Mouse (Mus musculus) stomach, embryonic 15.5 days (tissue): Measurements from ENCODE around the gene Wfdc3. TPM values are rescaled to one million over a fixed set of nuclear protein-coding genes. Genes with fewer than 3 reads are reported as not detected.

Experiments
- ATAC-seq: fragments of 200-750 bp; cut with Nextera tagmentation; 2 replicates; pipeline ENCODE4 v1.8.0; 2017; ENCODE audit warnings: low read depth, moderate number of reproducible peaks, moderate TSS enrichment; ENCODE audit not compliant: insufficient read depth, low FRiP score
- H3K27ac ChIP-seq: fragments of 300-500 bp; sonication (generic); 2 replicates; pipeline ENCODE4 v1.5.1; 2015; ENCODE audit warnings: mild to moderate bottlenecking, inconsistent platforms
- H3K27me3 ChIP-seq: fragments of 300-500 bp; sonication (generic); replicated peaks from 2 replicates; pipeline ENCODE4 v1.6.1; 2015; ENCODE audit warnings: inconsistent platforms
- H3K36me3 ChIP-seq: fragments of 300-500 bp; sonication (generic); 2 replicates; pipeline ENCODE4 v1.6.1; 2015; ENCODE audit warnings: inconsistent platforms
- H3K4me1 ChIP-seq: fragments of 300-500 bp; sonication (generic); 2 replicates; pipeline ENCODE4 v1.6.1; 2015; ENCODE audit warnings: inconsistent platforms
- H3K4me2 ChIP-seq: fragments of 300-500 bp; sonication (generic); 2 replicates; pipeline ENCODE4 v1.6.1; 2015; ENCODE audit warnings: mild to moderate bottlenecking, inconsistent platforms
- H3K4me3 ChIP-seq: fragments of 300-500 bp; sonication (generic); replicated peaks from 2 replicates; pipeline ENCODE4 v1.5.1; 2015; ENCODE audit warnings: inconsistent platforms
- H3K9ac ChIP-seq: fragments of 300-500 bp; sonication (generic); 2 replicates; pipeline ENCODE4 v1.6.1; 2015; ENCODE audit warnings: inconsistent platforms
- H3K9me3 ChIP-seq: fragments of 300-500 bp; sonication (generic); 2 replicates; pipeline ENCODE4 v1.6.1; 2016; ENCODE audit warnings: inconsistent platforms
- WGBS: fragments of 180-500 bp; shearing (Covaris S2); methylation state at CpG from one replicate; pipeline ENCODE4 v1.1.7; 2015; 5-methylcytosine and 5-hydroxymethylcytosine counted together
- polyA plus RNA-seq: library from polyadenylated mRNA; unstranded; fragments of >200 nt; fragmentation: Nextera tagmentation; extraction: Ambion mirVana; gene quantifications from 2 replicates; pipeline ENCODE4 v1.2.1, GENCODE M21; 2015

Gene Wfdc3
- polyA plus RNA-seq, 1 experiment from 2014 or later = 2.2 TPM

DNA sequence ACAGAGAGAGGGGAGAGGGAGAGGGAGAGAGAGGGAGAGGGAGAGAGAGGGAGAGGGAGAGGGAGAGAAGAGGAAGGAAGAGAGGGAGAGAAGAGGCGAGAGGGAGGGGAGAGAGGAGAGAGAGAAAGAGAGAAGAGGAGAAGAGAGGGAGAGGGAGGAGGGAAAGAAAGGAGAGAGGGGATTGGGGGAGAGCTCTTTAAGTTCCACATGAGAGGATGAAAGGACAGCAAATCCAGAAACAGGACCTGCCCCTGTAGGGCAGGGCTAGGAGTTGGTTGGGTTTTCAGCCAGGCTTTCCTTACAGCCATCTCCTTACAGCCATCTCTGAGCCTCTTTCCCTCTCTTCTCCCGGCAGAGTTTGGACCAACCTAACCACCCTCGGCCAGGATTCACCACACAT, 60.9 kb downstream of the Wfdc3 start, which contains the start of gene Wfdc13:
Wfdc13 (plus strand) TSS at position 301 of the 400 bp plus-strand sequence.
- no peaks in the 10 kb centered on the region for H3K27me3 ChIP-seq
- H3K36me3 ChIP-seq = no peaks in the 10 kb centered on the region
- no peaks in the 10 kb centered on the region for H3K4me1 ChIP-seq
- H3K9ac ChIP-seq = no peak within 1 kb of the TSS
- WGBS = 56% methylated on average over 3 of the region's 3 CpGs
- H3K4me2 ChIP-seq = no peak within 1 kb of the TSS
- no peaks in the 10 kb centered on the region for H3K9me3 ChIP-seq
- no peak within 1 kb of the TSS for H3K4me3 ChIP-seq
- no peak within 1 kb of the TSS for H3K27ac ChIP-seq
- no peak for ATAC-seq

Other genes with a start within 250 kb of the Wfdc3 start
- 67.0 and 67.5 TPM in 2 replicates for gene Pigt, start 248.4 kb downstream of the Wfdc3 start, polyA plus RNA-seq
- gene Wfdc2, start 183.5 kb downstream of the Wfdc3 start, polyA plus RNA-seq = 162 and 175 TPM in 2 replicates
- not detected in 2 replicates for gene Spint3, start 172.5 kb downstream of the Wfdc3 start, polyA plus RNA-seq
- 1.0 and 1.5 TPM in 2 replicates for gene Wfdc6a, start 160.5 kb downstream of the Wfdc3 start, polyA plus RNA-seq
- not detected in 2 replicates for gene Eppin, start 152.3 kb downstream of the Wfdc3 start, polyA plus RNA-seq
- not detected in 2 replicates for gene Wfdc6b, start 132.4 kb downstream of the Wfdc3 start, polyA plus RNA-seq
- gene Wfdc8, start 132.3 kb downstream of the Wfdc3 start, polyA plus RNA-seq = not detected in 2 replicates
- gene Wfdc16, start 107.1 kb downstream of the Wfdc3 start, polyA plus RNA-seq = not detected in 2 replicates
- gene Wfdc10, start 89.9 kb downstream of the Wfdc3 start, polyA plus RNA-seq = 0.44 and 0.99 TPM in 2 replicates
- not detected in 2 replicates for gene Wfdc9, start 89.3 kb downstream of the Wfdc3 start, polyA plus RNA-seq
- not detected in 2 replicates for gene Wfdc11, start 71.8 kb downstream of the Wfdc3 start, polyA plus RNA-seq
- 1.9 and 3.7 TPM in 2 replicates for gene Wfdc13, start 60.8 kb downstream of the Wfdc3 start, polyA plus RNA-seq
- not detected in 2 replicates for gene Spint4, start 47.4 kb downstream of the Wfdc3 start, polyA plus RNA-seq
- gene Spint5, start 30.6 kb downstream of the Wfdc3 start, polyA plus RNA-seq = not detected in 2 replicates
- gene Dnttip1, start 52 bp upstream of the Wfdc3 start, polyA plus RNA-seq = 60.9 and 64.7 TPM in 2 replicates
- 428 and 438 TPM in 2 replicates for gene Ube2c, start 24.0 kb upstream of the Wfdc3 start, polyA plus RNA-seq
- gene Tnnc2, start 34.0 kb upstream of the Wfdc3 start, polyA plus RNA-seq = 8.1 and 16.8 TPM in 2 replicates
- gene Snx21, start 39.9 kb upstream of the Wfdc3 start, polyA plus RNA-seq = 24.6 and 24.8 TPM in 2 replicates
- gene Acot8, start 59.0 kb upstream of the Wfdc3 start, polyA plus RNA-seq = 21.9 and 22.9 TPM in 2 replicates
- gene Zswim3, start 59.2 kb upstream of the Wfdc3 start, polyA plus RNA-seq = 7.9 and 8.5 TPM in 2 replicates
- 13.1 and 13.5 TPM in 2 replicates for gene Zswim1, start 76.8 kb upstream of the Wfdc3 start, polyA plus RNA-seq
- gene Spata25, start 82.6 kb upstream of the Wfdc3 start, polyA plus RNA-seq = not detected in 2 replicates
- gene Ctsa, start 86.9 kb upstream of the Wfdc3 start, polyA plus RNA-seq = 132 and 159 TPM in 2 replicates
- 6.2 and 6.9 TPM in 2 replicates for gene Neurl2, start 87.5 kb upstream of the Wfdc3 start, polyA plus RNA-seq
- 43.9 and 48.5 TPM in 2 replicates for gene Pltp, start 111.8 kb upstream of the Wfdc3 start, polyA plus RNA-seq
- 64.7 and 70.9 TPM in 2 replicates for gene Pcif1, start 133.4 kb upstream of the Wfdc3 start, polyA plus RNA-seq
- 10.6 and 12.1 TPM in 2 replicates for gene Zfp335, start 165.8 kb upstream of the Wfdc3 start, polyA plus RNA-seq
- 5.3 and 6.2 TPM in 2 replicates for gene Mmp9, start 194.8 kb upstream of the Wfdc3 start, polyA plus RNA-seq
- gene Slc12a5, start 214.9 kb upstream of the Wfdc3 start, polyA plus RNA-seq = 1.0 and 1.4 TPM in 2 replicates